Mouse (Mus musculus) stomach, postnatal 0 days (tissue): ENCODE data around the gene Snap25. TPM values are rescaled to one million over a fixed set of nuclear protein-coding genes. Genes with fewer than 3 reads are reported as not detected.

Source experiments
- ATAC-seq: fragments of 200-750 bp; cut with Nextera tagmentation; 2 replicates; pipeline ENCODE4 v1.8.0; 2017; ENCODE audit not compliant: low FRiP score, low TSS enrichment
- DNase-seq: peaks from one replicate; pipeline ENCODE4 v3.0.0-alpha.2; 2016; ENCODE audit warnings: low spot score
- H3K27ac ChIP-seq: fragments of 300-500 bp; sonication (generic); replicated peaks from 2 replicates; pipeline ENCODE4 v1.5.1; 2014; ENCODE audit warnings: mild to moderate bottlenecking, control low read depth
- H3K27me3 ChIP-seq: fragments of 300-500 bp; sonication (generic); 2 replicates; pipeline ENCODE4 v1.6.1; 2014; ENCODE audit warnings: low read length; ENCODE audit not compliant: control insufficient read depth, insufficient read depth
- H3K36me3 ChIP-seq: fragments of 300-500 bp; sonication (generic); 2 replicates; pipeline ENCODE4 v1.6.1; 2014; ENCODE audit warnings: low read length, mixed read lengths; ENCODE audit not compliant: control insufficient read depth, insufficient read depth
- H3K4me1 ChIP-seq: fragments of 300-500 bp; sonication (generic); replicated peaks from 2 replicates; pipeline ENCODE4 v1.6.1; 2014; ENCODE audit warnings: antibody characterized with exemption; ENCODE audit not compliant: control insufficient read depth, insufficient read depth
- H3K4me2 ChIP-seq: fragments of 300-500 bp; sonication (generic); replicated peaks from 2 replicates; pipeline ENCODE4 v1.6.1; 2014; ENCODE audit warnings: low read depth, mild to moderate bottlenecking, control low read depth, moderate library complexity
- H3K4me3 ChIP-seq: fragments of 300-500 bp; sonication (generic); 2 replicates; pipeline ENCODE4 v1.5.1; 2014; ENCODE audit warnings: low read depth, low read length, control low read depth
- H3K9ac ChIP-seq: fragments of 300-500 bp; sonication (generic); 2 replicates; pipeline ENCODE4 v1.6.1; 2014; ENCODE audit warnings: mild to moderate bottlenecking, low read length, control low read depth, mixed read lengths
- H3K9me3 ChIP-seq: fragments of 300-500 bp; sonication (generic); 2 replicates; pipeline ENCODE4 v1.6.1; 2016; ENCODE audit warnings: low read length; ENCODE audit not compliant: control insufficient read depth
- CTCF ChIP-seq: IDR thresholded peaks from 2 replicates; pipeline ENCODE4 v1.5.1; 2016; ENCODE audit warnings: antibody characterized with exemption, low read depth, mild to moderate bottlenecking, moderate library complexity
- EP300 ChIP-seq: optimal IDR thresholded peaks from 2 replicates; pipeline ENCODE3; 2016; ENCODE audit warnings: antibody characterized with exemption
- WGBS: fragments of 180-500 bp; shearing (Covaris S2); extraction: QIAGEN DNeasy Blood & Tissue Kit; methylation state at CpG from one replicate; pipeline ENCODE4 v1.1.7; 2014; 5-methylcytosine and 5-hydroxymethylcytosine counted together
- polyA plus RNA-seq: library from polyadenylated mRNA; unstranded; fragments of >200 nt; fragmentation: Nextera tagmentation; extraction: Ambion mirVana; gene quantifications from 2 replicates; pipeline ENCODE4 v1.2.1, GENCODE M21; 2015

Gene Snap25
- polyA plus RNA-seq, 1 experiment from 2014 or later: 8.5 TPM

DNA sequence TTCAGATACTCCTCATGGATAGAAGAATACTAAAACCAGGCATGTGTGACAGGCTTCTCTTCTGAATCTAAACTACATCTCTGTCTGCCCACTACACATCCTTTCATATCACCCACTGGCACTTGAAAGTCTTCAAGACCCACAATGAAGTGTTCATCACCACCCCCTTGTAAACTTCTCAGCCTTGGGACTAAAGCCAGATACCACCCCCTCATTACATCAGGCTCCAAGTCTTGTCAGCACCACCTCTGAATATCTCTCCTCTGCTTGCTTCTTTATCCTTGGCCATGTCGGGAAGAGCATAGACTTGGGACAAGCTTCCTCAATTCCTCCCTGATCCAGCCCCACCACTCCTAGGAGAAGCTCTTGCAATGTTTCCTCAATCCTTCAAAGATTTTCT is 83.3 kb downstream of the Snap25 start:
- 76% methylated on average over 1 of the region's 1 CpGs for WGBS
- Histone ChIP-seq H3K27me3 (no peaks in the 10 kb centered on the region), H3K4me1 (no peaks in the 10 kb centered on the region), H3K27ac (no peak overlapping the region), H3K9ac (no peak overlapping the region), H3K36me3 (no peaks in the 10 kb centered on the region), H3K4me2 (no peak overlapping the region), H3K9me3 (no peaks in the 10 kb centered on the region), H3K4me3 (no peak overlapping the region)
- no peak for DNase-seq
- ATAC-seq: no peak
- TF ChIP-seq CTCF (no peak), EP300 (no peak)

GRCm38 (mm10) chr2:136798887-136799430 is 85.7 kb downstream of the Snap25 start:
- H3K4me3 ChIP-seq: no peak overlapping the region
- no peak overlapping the region for H3K27ac ChIP-seq
- no peaks in the 10 kb centered on the region for H3K27me3 ChIP-seq
- ATAC-seq (no peak), DNase-seq (no peak)
- 45% methylated on average over 2 of the region's 2 CpGs for WGBS
- no peaks in the 10 kb centered on the region for H3K36me3 ChIP-seq
- H3K4me2 ChIP-seq: no peak overlapping the region
- H3K9me3 ChIP-seq: no peaks in the 10 kb centered on the region
- H3K9ac ChIP-seq: no peak overlapping the region
- no peaks in the 10 kb centered on the region for H3K4me1 ChIP-seq
- no peak for TF ChIP-seq CTCF
- TF ChIP-seq EP300: no peak

- Histone ChIP-seq H3K4me1 (no peaks in the 10 kb centered on the region), H3K9ac (no peak overlapping the region), H3K27me3 (no peaks in the 10 kb centered on the region), H3K4me2 (no peak overlapping the region), H3K4me3 (no peak overlapping the region), H3K27ac (no peak overlapping the region), H3K9me3 (no peaks in the 10 kb centered on the region), H3K36me3 (no peaks in the 10 kb centered on the region)
- ATAC-seq (no peak), DNase-seq (no peak)
- TF ChIP-seq EP300 (no peak), CTCF (no peak)
Observed at GRCm38 (mm10) chr2:136801102-136801501, 87.8 kb downstream of the Snap25 start.

DNA sequence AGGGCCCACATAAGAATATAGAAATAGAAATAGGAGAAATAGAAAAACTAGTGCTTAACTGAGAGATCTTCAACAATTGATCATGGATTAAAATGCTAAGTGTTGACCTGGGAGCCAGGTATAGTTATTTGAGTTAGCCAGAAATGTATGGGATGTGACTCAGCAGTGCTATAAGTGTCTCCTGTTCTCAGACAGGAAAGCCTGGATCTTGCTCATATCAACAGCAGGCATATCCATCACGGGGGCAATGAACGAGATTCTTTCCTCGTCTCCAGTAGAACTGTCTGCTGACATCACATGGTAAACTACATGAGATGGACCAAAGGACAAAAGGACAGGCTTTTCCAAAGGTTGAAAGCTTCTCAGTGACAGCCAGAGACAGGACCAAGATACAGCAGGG is 88.8 kb downstream of the Snap25 start:
- Histone ChIP-seq H3K36me3 (no peaks in the 10 kb centered on the region), H3K4me2 (no peak overlapping the region), H3K4me3 (no peak overlapping the region), H3K27me3 (no peaks in the 10 kb centered on the region), H3K27ac (no peak overlapping the region), H3K9me3 (no peaks in the 10 kb centered on the region), H3K4me1 (no peaks in the 10 kb centered on the region), H3K9ac (no peak overlapping the region)
- ATAC-seq: no peak
- TF ChIP-seq CTCF (no peak), EP300 (no peak)
- 61% methylated on average over 3 of the region's 3 CpGs for WGBS
- no peak for DNase-seq

- 73% methylated on average over 7 of the region's 7 CpGs for WGBS
- Histone ChIP-seq H3K4me1 (no peaks in the 10 kb centered on the region), H3K4me2 (no peak overlapping the region), H3K27ac (no peak overlapping the region), H3K27me3 (no peaks in the 10 kb centered on the region), H3K9ac (no peak overlapping the region), H3K9me3 (no peaks in the 10 kb centered on the region), H3K36me3 (no peaks in the 10 kb centered on the region), H3K4me3 (no peak overlapping the region)
- no peak for TF ChIP-seq EP300
- no peak for TF ChIP-seq CTCF
- DNase-seq (no peak), ATAC-seq (no peak)
Observed at GRCm38 (mm10) chr2:136803142-136803541, 89.9 kb downstream of the Snap25 start.

GRCm38 (mm10) chr2:136807992-136808726 is 94.9 kb downstream of the Snap25 start:
- Histone ChIP-seq H3K27ac (no peak overlapping the region), H3K4me2 (no peak overlapping the region), H3K9me3 (no peaks in the 10 kb centered on the region), H3K4me1 (no peaks in the 10 kb centered on the region), H3K4me3 (no peak overlapping the region), H3K27me3 (no peaks in the 10 kb centered on the region), H3K36me3 (no peaks in the 10 kb centered on the region), H3K9ac (no peak overlapping the region)
- WGBS: 71% methylated on average over 8 of the region's 8 CpGs
- DNase-seq: no peak
- no peak for TF ChIP-seq CTCF
- TF ChIP-seq EP300: no peak
- no peak for ATAC-seq
